Mouse (Mus musculus): ENCODE measurements around the gene Hist1h3i. TPM values are rescaled to one million over a fixed set of nuclear protein-coding genes. Genes with fewer than 3 reads are reported as not detected.
"Not testable (repeated sequence)": the region's sequence is repeated elsewhere in the genome, so short reads cannot be mapped to it uniquely, and the experiment has no call there.

Gene Hist1h3i
- polyA plus RNA-seq, 1 experiment from 2014 or later, result 158 TPM

- WGBS (ENCODE audit: insufficient replicate concordance), result under 1% methylated on average over 41 of the region's 56 CpGs
- peak within 1 kb of the TSS; percentile 76 for H3K4me2 ChIP-seq (ENCODE audit: low read depth, low read length)
- peak within 1 kb of the TSS; percentile 76 for H3K4me3 ChIP-seq (ENCODE audit: low read depth, low read length)
- ATAC-seq (ENCODE audit: low read depth), result peak; percentile 58
- peak within 1 kb of the TSS; percentile 87 for H3K9ac ChIP-seq (ENCODE audit: low read depth, low read length)
- H3K9me3 ChIP-seq (replicated peaks; ENCODE audit: control insufficient read depth, low read length); H3K27me3 ChIP-seq (ENCODE audit: control insufficient read depth, insufficient read depth, low read depth, low read length); H3K36me3 ChIP-seq (ENCODE audit: control insufficient read depth, insufficient read depth): not testable (repeated sequence)
- peak within 1 kb of the TSS; percentile 99 for H3K27ac ChIP-seq (ENCODE audit: low read length)
- peaks cover 17% of the 10 kb centered on the region for H3K4me1 ChIP-seq (ENCODE audit: control insufficient read depth, low read depth, low read length)
Observed at GRCm38 (mm10) chr13:21750159-21751017, 32.8 kb downstream of the Hist1h3i start, which contains the start of gene Hist1h4k. Gene Hist1h4k (minus strand): TSS chr13:21750505.

- no peaks in the 10 kb centered on the region for H3K9me3 ChIP-seq (replicated peaks; ENCODE audit: control insufficient read depth, low read length)
- peak overlapping the region; percentile 87 for H3K9ac ChIP-seq (ENCODE audit: low read depth, low read length)
- ATAC-seq (ENCODE audit: low read depth), result no peak
- peak overlapping the region; percentile 94 for H3K27ac ChIP-seq (ENCODE audit: low read length)
- 2% methylated on average over 5 of the region's 5 CpGs for WGBS (ENCODE audit: insufficient replicate concordance)
- H3K27me3 ChIP-seq (ENCODE audit: control insufficient read depth, insufficient read depth, low read depth, low read length), result no peaks in the 10 kb centered on the region
- peak overlapping the region; percentile 76 for H3K4me2 ChIP-seq (ENCODE audit: low read depth, low read length)
- H3K36me3 ChIP-seq (ENCODE audit: control insufficient read depth, insufficient read depth), result peaks cover 4% of the 10 kb centered on the region; the same call in 1 of the 2 replicates
- H3K4me3 ChIP-seq (ENCODE audit: low read depth, low read length), result peak overlapping the region; percentile 76
- peaks cover 17% of the 10 kb centered on the region for H3K4me1 ChIP-seq (ENCODE audit: control insufficient read depth, low read depth, low read length)
Observed at GRCm38 (mm10) chr13:21749387-21750158, 33.6 kb downstream of the Hist1h3i start.

- Histone ChIP-seq H3K4me3 (ENCODE audit: low read depth, low read length) (no peak overlapping the region), H3K9ac (ENCODE audit: low read depth, low read length) (no peak overlapping the region), H3K9me3 (replicated peaks; ENCODE audit: control insufficient read depth, low read length) (no peaks in the 10 kb centered on the region), H3K27me3 (ENCODE audit: control insufficient read depth, insufficient read depth, low read depth, low read length) (no peaks in the 10 kb centered on the region), H3K36me3 (ENCODE audit: control insufficient read depth, insufficient read depth) (peaks cover 4% of the 10 kb centered on the region; the same call in 1 of the 2 replicates), H3K4me1 (ENCODE audit: control insufficient read depth, low read depth, low read length) (peaks cover 12% of the 10 kb centered on the region), H3K4me2 (ENCODE audit: low read depth, low read length) (no peak overlapping the region), H3K27ac (ENCODE audit: low read length) (no peak overlapping the region)
- no peak for ATAC-seq (ENCODE audit: low read depth)
- WGBS (ENCODE audit: insufficient replicate concordance), result 22% methylated on average over 1 of the region's 1 CpGs
Observed at GRCm38 (mm10) chr13:21745006-21745405, 38.2 kb downstream of the Hist1h3i start.

GRCm38 (mm10) chr13:21734906-21735767, 48.0 kb downstream of the Hist1h3i start, which contains the start of gene Hist1h4j:
Gene Hist1h4j (plus strand): TSS chr13:21735064.
- not testable (repeated sequence) for H3K27me3 ChIP-seq (ENCODE audit: control insufficient read depth, insufficient read depth, low read depth, low read length); H3K36me3 ChIP-seq (ENCODE audit: control insufficient read depth, insufficient read depth); H3K9me3 ChIP-seq (replicated peaks; ENCODE audit: control insufficient read depth, low read length)
- H3K4me3 ChIP-seq (ENCODE audit: low read depth, low read length), result peak within 1 kb of the TSS; percentile 66
- under 1% methylated on average over 41 of the region's 56 CpGs for WGBS (ENCODE audit: insufficient replicate concordance)
- peak; percentile 90 for ATAC-seq (ENCODE audit: low read depth)
- peak within 1 kb of the TSS; percentile 82 for H3K9ac ChIP-seq (ENCODE audit: low read depth, low read length)
- H3K4me1 ChIP-seq (ENCODE audit: control insufficient read depth, low read depth, low read length), result peaks cover 18% of the 10 kb centered on the region
- peak within 1 kb of the TSS; percentile 89 for H3K4me2 ChIP-seq (ENCODE audit: low read depth, low read length)
- peak within 1 kb of the TSS; percentile 96 for H3K27ac ChIP-seq (ENCODE audit: low read length)

- peak overlapping the region; percentile 96 for H3K27ac ChIP-seq (ENCODE audit: low read length)
- H3K4me3 ChIP-seq (ENCODE audit: low read depth, low read length), result peak overlapping the region; percentile 66
- peak overlapping the region; percentile 89 for H3K4me2 ChIP-seq (ENCODE audit: low read depth, low read length)
- peaks cover 18% of the 10 kb centered on the region for H3K4me1 ChIP-seq (ENCODE audit: control insufficient read depth, low read depth, low read length)
- peak overlapping the region; percentile 82 for H3K9ac ChIP-seq (ENCODE audit: low read depth, low read length)
- WGBS (ENCODE audit: insufficient replicate concordance), result under 1% methylated on average over 21 of the region's 21 CpGs
- no peaks in the 10 kb centered on the region for H3K9me3 ChIP-seq (replicated peaks; ENCODE audit: control insufficient read depth, low read length)
- H3K27me3 ChIP-seq (ENCODE audit: control insufficient read depth, insufficient read depth, low read depth, low read length), result no peaks in the 10 kb centered on the region
- H3K36me3 ChIP-seq (ENCODE audit: control insufficient read depth, insufficient read depth), result no peaks in the 10 kb centered on the region
- ATAC-seq (ENCODE audit: low read depth), result peak; percentile 50
Observed at GRCm38 (mm10) chr13:21734010-21734905, 48.9 kb downstream of the Hist1h3i start.

- Histone ChIP-seq H3K4me2 (ENCODE audit: low read depth, low read length) (no peak overlapping the region; the same call in 1 of the 2 replicates), H3K4me3 (ENCODE audit: low read depth, low read length) (no peak overlapping the region), H3K4me1 (ENCODE audit: control insufficient read depth, low read depth, low read length) (peaks cover 18% of the 10 kb centered on the region), H3K9ac (ENCODE audit: low read depth, low read length) (no peak overlapping the region), H3K36me3 (ENCODE audit: control insufficient read depth, insufficient read depth) (no peaks in the 10 kb centered on the region), H3K27ac (ENCODE audit: low read length) (no peak overlapping the region), H3K9me3 (replicated peaks; ENCODE audit: control insufficient read depth, low read length) (no peaks in the 10 kb centered on the region), H3K27me3 (ENCODE audit: control insufficient read depth, insufficient read depth, low read depth, low read length) (no peaks in the 10 kb centered on the region)
- no peak for ATAC-seq (ENCODE audit: low read depth)
- 76% methylated on average over 5 of the region's 5 CpGs for whole genome bisulfite sequencing (ENCODE audit: insufficient replicate concordance)
Observed at GRCm38 (mm10) chr13:21733466-21733865, 49.7 kb downstream of the Hist1h3i start.

Data from liver, embryonic 16.5 days (tissue).